8 mouse cellular contexts compared by ENCODE assay signal in the genomic region with DNA sequence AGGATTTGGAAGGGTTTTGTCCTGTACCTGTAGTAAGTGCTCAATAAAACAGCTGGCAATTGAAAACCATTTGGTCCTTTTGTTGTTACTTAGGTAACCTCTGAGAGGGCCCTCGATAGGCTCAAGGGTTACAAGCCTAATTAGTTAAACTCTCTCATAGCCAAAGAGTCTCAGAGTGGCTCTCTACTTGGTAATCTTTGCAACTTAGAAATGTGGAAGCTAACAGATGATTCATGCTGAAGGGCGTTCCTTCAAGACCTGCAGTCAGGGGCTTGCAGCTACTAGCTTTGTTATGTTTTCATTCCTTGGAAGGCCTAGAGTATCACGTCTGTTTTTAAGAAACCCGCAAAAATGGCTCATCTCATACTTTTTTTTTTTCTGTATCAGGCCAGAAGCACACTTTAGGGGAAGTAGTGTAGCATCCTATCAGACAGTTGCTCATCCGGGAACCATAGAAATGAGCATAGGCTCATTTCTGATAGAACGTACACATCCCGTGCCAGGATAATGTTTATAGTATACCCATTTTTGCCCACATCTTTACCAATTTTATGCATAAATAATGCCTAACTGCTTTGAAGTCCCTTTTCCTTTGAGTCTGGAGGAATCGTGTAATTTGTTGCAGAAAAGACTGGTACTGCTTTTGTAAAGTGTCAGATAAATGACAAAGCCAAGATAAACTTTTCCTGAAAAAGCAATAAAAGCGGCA. TPM values are rescaled to one million over a fixed set of nuclear protein-coding genes. Genes with fewer than 3 reads are reported as not detected.
A peak's percentile ranks its signal among the peaks of the same experiment; 100 is the strongest.
DNase-seq lines count a peak whose midpoint lies in the region; ATAC-seq and TF ChIP-seq lines count a peak whose summit lies in the region.

No protein-coding gene starts in this region.

- no peak for ATAC-seq in heart, embryonic 16.5 days (replicated peaks; ENCODE audit: extremely low read depth, insufficient read depth, low FRiP score)
- no peak for ATAC-seq in intestine, postnatal 0 days
- ATAC-seq in midbrain, embryonic 15.5 days (replicated peaks), result no peak
- ATAC-seq in activated CD4-positive, CD25-positive, alpha-beta regulatory T cell, adult 4 months, result no peak
- ATAC-seq in CD4-positive, CD25-positive, alpha-beta regulatory T cell, adult 4 months, result no peak

- no peaks in the 10 kb centered on the region for H3K27me3 ChIP-seq in heart, embryonic 16.5 days (ENCODE audit: control insufficient read depth, insufficient read depth, low read length)
- H3K27me3 ChIP-seq in embryonic facial prominence, embryonic 10.5 days (replicated peaks; ENCODE audit: low read depth, poor library complexity, severe bottlenecking), result no peaks in the 10 kb centered on the region
- no peaks in the 10 kb centered on the region for H3K27me3 ChIP-seq in intestine, postnatal 0 days (replicated peaks; ENCODE audit: control insufficient read depth, insufficient read depth, low read length)
- no peaks in the 10 kb centered on the region for H3K27me3 ChIP-seq in midbrain, embryonic 15.5 days (replicated peaks)

- H3K4me2 ChIP-seq in heart, embryonic 16.5 days (ENCODE audit: low read depth, low read length), result peak overlapping the region; percentile 93
- H3K4me2 ChIP-seq in intestine, postnatal 0 days (replicated peaks; ENCODE audit: low read depth), result peak overlapping the region; percentile 90
- H3K4me2 ChIP-seq in midbrain, embryonic 15.5 days, result peak overlapping the region; percentile 57

- H3K4me3 ChIP-seq in heart, embryonic 16.5 days (ENCODE audit: low read length), result peak overlapping the region; percentile 64
- H3K4me3 ChIP-seq in embryonic facial prominence, embryonic 10.5 days, result peak overlapping the region; percentile 75
- H3K4me3 ChIP-seq in intestine, postnatal 0 days (ENCODE audit: low read depth, low read length), result peak overlapping the region; percentile 82
- peak overlapping the region; percentile 86 for H3K4me3 ChIP-seq in midbrain, embryonic 15.5 days

- no peaks in the 10 kb centered on the region for H3K9me3 ChIP-seq in heart, embryonic 16.5 days (replicated peaks; ENCODE audit: control insufficient read depth, low read length)
- no peaks in the 10 kb centered on the region for H3K9me3 ChIP-seq in embryonic facial prominence, embryonic 10.5 days
- H3K9me3 ChIP-seq in intestine, postnatal 0 days (ENCODE audit: control insufficient read depth), result no peaks in the 10 kb centered on the region
- no peaks in the 10 kb centered on the region for H3K9me3 ChIP-seq in midbrain, embryonic 15.5 days

- H3K9ac ChIP-seq in heart, embryonic 16.5 days (ENCODE audit: low read length), result peak overlapping the region; percentile 81
- H3K9ac ChIP-seq in intestine, postnatal 0 days (ENCODE audit: low read depth, low read length), result peak overlapping the region; percentile 94
- peak overlapping the region; percentile 87; the same call in 1 of the 2 replicates for H3K9ac ChIP-seq in midbrain, embryonic 15.5 days

- WGBS in heart, embryonic 16.5 days, result 71% methylated on average over 9 of the region's 9 CpGs
- WGBS in embryonic facial prominence, embryonic 10.5 days, result 80% methylated on average over 9 of the region's 9 CpGs
- 57% methylated on average over 9 of the region's 9 CpGs for WGBS in intestine, postnatal 0 days
- WGBS in midbrain, embryonic 15.5 days, result 79% methylated on average over 9 of the region's 9 CpGs

- H3K27ac ChIP-seq in heart, embryonic 16.5 days (ENCODE audit: low read length), result no peak overlapping the region
- H3K27ac ChIP-seq in embryonic facial prominence, embryonic 10.5 days (replicated peaks), result no peak overlapping the region
- H3K27ac ChIP-seq in intestine, postnatal 0 days (ENCODE audit: low read depth, low read length), result no peak overlapping the region
- no peak overlapping the region for H3K27ac ChIP-seq in midbrain, embryonic 15.5 days

- DNase-seq in heart, adult 9 months (ENCODE audit: low spot score in 2 of 2), result no peak
- no peak for DNase-seq in embryonic facial prominence, embryonic 10.5 days (ENCODE audit: low spot score)
- no peak for DNase-seq in gastrocnemius, postnatal 4 days (ENCODE audit: low spot score in 2 of 2)

- peaks cover 7% of the 10 kb centered on the region for H3K4me1 ChIP-seq in heart, embryonic 16.5 days (ENCODE audit: control insufficient read depth, insufficient read depth, low read length)
- H3K4me1 ChIP-seq in embryonic facial prominence, embryonic 10.5 days, result peaks cover 12% of the 10 kb centered on the region
- H3K4me1 ChIP-seq in intestine, postnatal 0 days (replicated peaks; ENCODE audit: control insufficient read depth, insufficient read depth, low read length), result no peaks in the 10 kb centered on the region
- peaks cover 11% of the 10 kb centered on the region; the same call in 1 of the 2 replicates for H3K4me1 ChIP-seq in midbrain, embryonic 15.5 days

- no peak for TF ChIP-seq CTCF in intestine, postnatal 0 days (IDR thresholded peaks at IDR 0.05; ENCODE audit: low read depth)

- H3K36me3 ChIP-seq in heart, embryonic 16.5 days (ENCODE audit: control insufficient read depth, insufficient read depth), result peaks cover 8% of the 10 kb centered on the region; the same call in 1 of the 2 replicates
- peaks cover 7% of the 10 kb centered on the region; the same call in 1 of the 2 replicates for H3K36me3 ChIP-seq in embryonic facial prominence, embryonic 10.5 days (replicated peaks)
- H3K36me3 ChIP-seq in intestine, postnatal 0 days (ENCODE audit: control insufficient read depth, insufficient read depth), result peaks cover 12% of the 10 kb centered on the region; the same call in 1 of the 2 replicates
- no peaks in the 10 kb centered on the region; the same call in 1 of the 2 replicates for H3K36me3 ChIP-seq in midbrain, embryonic 15.5 days (replicated peaks)

RNA-seq across cellular contexts. Expression of a gene that starts 2.6 kb away (rescaled TPM):
- 16.9 and 17.5 TPM in 2 replicates for polyA plus RNA-seq in heart, embryonic 16.5 days (2015; fragmentation: Nextera tagmentation; extraction: Ambion mirVana)
- 17.7 and 18.4 TPM in 2 replicates for polyA plus RNA-seq in embryonic facial prominence, embryonic 10.5 days (2016; fragmentation: Nextera tagmentation; extraction: Ambion mirVana)
- 13.5 and 15.1 TPM in 2 replicates for polyA plus RNA-seq in intestine, postnatal 0 days (2015; fragmentation: Nextera tagmentation; extraction: Ambion mirVana)
- 48.6 and 49.7 TPM in 2 replicates for polyA plus RNA-seq in midbrain, embryonic 15.5 days (2015; fragmentation: Nextera tagmentation; extraction: Ambion mirVana)
- total RNA-seq in gastrocnemius, postnatal 4 days (2021), result 10 to 100 TPM; 11.0 to 12.7 TPM
- 10 to 100 TPM; 10.8 to 15.5 TPM for polyA plus RNA-seq in activated CD4-positive, CD25-positive, alpha-beta regulatory T cell, adult 4 months (2017; shearing (Covaris generic))
- 10 to 100 TPM in 1 of 2 experiments, 1 to 10 TPM in 1; 9.2 to 10.6 TPM for polyA plus RNA-seq in CD4-positive, CD25-positive, alpha-beta regulatory T cell, adult 4 months (2017; shearing (Covaris generic))

RNA-seq across cellular contexts. Expression of a gene that starts 9.6 kb away (rescaled TPM):
- polyA plus RNA-seq in heart, embryonic 16.5 days (2015; fragmentation: Nextera tagmentation; extraction: Ambion mirVana), result 5.8 and 8.0 TPM in 2 replicates
- polyA plus RNA-seq in embryonic facial prominence, embryonic 10.5 days (2016; fragmentation: Nextera tagmentation; extraction: Ambion mirVana), result 0.44 and 0.71 TPM in 2 replicates
- 5.8 and 6.5 TPM in 2 replicates for polyA plus RNA-seq in intestine, postnatal 0 days (2015; fragmentation: Nextera tagmentation; extraction: Ambion mirVana)
- 1.1 TPM in 2 replicates for polyA plus RNA-seq in midbrain, embryonic 15.5 days (2015; fragmentation: Nextera tagmentation; extraction: Ambion mirVana)
- total RNA-seq in gastrocnemius, postnatal 4 days (2021), result 1 to 10 TPM; 3.8 to 4.1 TPM
- polyA plus RNA-seq in activated CD4-positive, CD25-positive, alpha-beta regulatory T cell, adult 4 months (2017; shearing (Covaris generic)), result 1 to 10 TPM; 8.6 to 9.9 TPM
- polyA plus RNA-seq in CD4-positive, CD25-positive, alpha-beta regulatory T cell, adult 4 months (2017; shearing (Covaris generic)), result 10 to 100 TPM; 11.2 to 11.3 TPM
